Mouse (Mus musculus) heart, adult 9 months (tissue): ENCODE measurements around the gene Gdpd2.
A peak's percentile ranks its signal among the peaks of the same experiment; 100 is the strongest.

Experiments
- DNase-seq, 2 experiments: peaks; one replicate each; pipeline ENCODE4 v3.0.0; 2022; ENCODE audit warnings: low spot score in 2 of 2

Gdpd2 gene

GRCm38 (mm10) chrX:100729665-100730188 lies at the start of gene Gdpd2:
TSS of gene Gdpd2 (plus strand) at chrX:100729873.
- peak in 1 of 2 experiments; percentile 7 for DNase-seq

DNA sequence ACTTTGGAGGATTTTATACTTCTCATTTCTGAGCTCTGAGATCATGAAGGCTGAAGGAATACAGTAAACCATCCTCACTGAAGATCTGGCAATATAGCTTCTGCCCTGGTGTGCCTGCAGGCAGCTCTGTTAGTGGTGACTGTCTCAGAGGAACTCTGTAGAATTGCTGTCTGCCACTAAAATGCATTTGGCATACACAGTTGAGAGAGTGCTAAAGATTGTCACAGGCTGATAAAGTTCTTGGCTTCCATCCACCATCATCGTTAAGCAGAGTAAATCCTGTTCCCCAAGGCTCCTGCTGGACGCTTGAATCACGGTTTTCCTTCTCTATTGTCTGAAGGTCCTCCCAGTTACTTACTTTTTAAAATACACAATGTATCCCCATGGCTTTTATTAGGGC lies 43.1 kb upstream of the Gdpd2 start:
- DNase-seq, result no peak

- DNase-seq, result no peak
Measured at GRCm38 (mm10) chrX:100687360-100688032, 42.2 kb upstream of the Gdpd2 start.

- no peak for DNase-seq
Measured at GRCm38 (mm10) chrX:100688033-100688370, 41.7 kb upstream of the Gdpd2 start.

GRCm38 (mm10) chrX:100696776-100697175 lies 32.9 kb upstream of the Gdpd2 start:
- no peak for DNase-seq

GRCm38 (mm10) chrX:100708032-100708431 lies 21.6 kb upstream of the Gdpd2 start:
- DNase-seq, result no peak

GRCm38 (mm10) chrX:100716173-100716572 lies 13.5 kb upstream of the Gdpd2 start:
- DNase-seq, result no peak

DNA sequence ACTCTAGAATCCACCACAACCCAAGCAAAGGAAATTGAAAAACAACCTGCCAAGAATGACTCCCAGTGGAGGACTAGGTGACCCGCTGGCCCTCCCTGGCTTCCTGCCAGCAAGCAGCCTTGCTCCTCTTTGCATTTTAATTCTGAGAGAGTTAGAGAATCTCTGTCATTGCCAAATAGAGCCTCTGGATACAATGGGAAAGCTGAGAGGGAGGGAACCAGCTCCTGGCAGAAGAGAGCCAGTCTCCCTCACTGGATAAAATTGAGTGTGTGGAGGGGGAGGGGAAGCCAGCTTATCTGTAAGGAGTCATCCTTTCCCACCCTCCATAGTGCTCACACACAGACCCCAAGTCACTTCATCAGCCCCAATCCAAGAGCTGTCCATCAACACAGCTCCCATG lies 726 bp upstream of the Gdpd2 start:
- DNase-seq, result peak; percentile 25 to 38

GRCm38 (mm10) chrX:100730266-100730665 lies 593 bp downstream of the Gdpd2 start:
- no peak for DNase-seq

- DNase-seq, result no peak
Measured at GRCm38 (mm10) chrX:100734359-100734758, 4.7 kb downstream of the Gdpd2 start.

DNA sequence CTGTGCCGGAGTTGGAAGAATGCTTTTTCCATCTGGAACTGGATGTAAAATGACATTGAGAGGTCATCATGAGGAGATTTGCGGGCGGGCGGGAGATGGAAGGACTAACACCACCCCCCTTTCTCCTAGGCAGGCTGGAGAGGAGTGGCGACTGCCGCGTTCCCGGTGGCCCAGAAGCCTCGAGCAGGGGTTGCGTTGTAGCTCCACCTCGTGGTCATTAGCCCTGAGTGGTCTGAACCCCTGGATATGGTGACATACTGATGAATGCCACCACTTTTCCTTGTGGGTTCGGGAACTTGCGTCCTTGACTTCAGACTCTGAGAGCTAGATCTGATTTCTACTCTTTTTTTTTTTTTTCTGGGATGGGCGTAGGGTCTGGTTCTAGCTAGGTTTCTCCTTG lies 9.2 kb downstream of the Gdpd2 start:
- peak; percentile 33 to 36 for DNase-seq

DNA sequence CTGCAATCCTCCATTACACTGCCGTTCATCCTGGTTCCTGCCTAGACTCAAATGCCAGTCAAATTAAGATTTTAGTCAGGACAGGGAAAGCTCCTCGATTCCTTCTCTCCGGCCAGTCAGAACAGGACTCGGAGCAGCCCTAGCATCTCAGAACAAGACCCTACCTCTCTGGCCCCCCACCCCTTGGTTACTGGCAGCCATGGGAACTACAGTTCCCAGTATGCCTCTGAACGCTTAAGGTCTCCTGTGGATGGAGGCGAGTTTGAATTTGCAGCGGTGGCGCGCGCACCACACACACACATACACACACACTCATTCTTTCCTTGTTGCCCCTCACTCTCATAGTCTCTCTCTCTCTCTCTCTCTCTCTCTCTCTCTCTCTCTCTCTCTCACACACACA lies 9.8 kb downstream of the Gdpd2 start:
- no peak for DNase-seq

- peak; percentile 43 to 49 for DNase-seq
Measured at GRCm38 (mm10) chrX:100740785-100741184, 11.1 kb downstream of the Gdpd2 start.

- peak; percentile 21 to 24 for DNase-seq
Measured at GRCm38 (mm10) chrX:100741940-100742339, 12.3 kb downstream of the Gdpd2 start.

GRCm38 (mm10) chrX:100765855-100766254 lies 36.2 kb downstream of the Gdpd2 start:
- no peak for DNase-seq

- no peak for DNase-seq
Measured at GRCm38 (mm10) chrX:100767181-100767884, 37.7 kb downstream of the Gdpd2 start, which contains the start of gene Dlg3. TSS of gene Dlg3 (plus strand) at chrX:100767722.

GRCm38 (mm10) chrX:100767885-100768626 lies 38.4 kb downstream of the Gdpd2 start:
- DNase-seq, result no peak

GRCm38 (mm10) chrX:100769281-100769680 lies 39.6 kb downstream of the Gdpd2 start:
- DNase-seq, result no peak

- peak; percentile 53 to 60 for DNase-seq
Measured at GRCm38 (mm10) chrX:100774341-100774811, 44.7 kb downstream of the Gdpd2 start.

DNA sequence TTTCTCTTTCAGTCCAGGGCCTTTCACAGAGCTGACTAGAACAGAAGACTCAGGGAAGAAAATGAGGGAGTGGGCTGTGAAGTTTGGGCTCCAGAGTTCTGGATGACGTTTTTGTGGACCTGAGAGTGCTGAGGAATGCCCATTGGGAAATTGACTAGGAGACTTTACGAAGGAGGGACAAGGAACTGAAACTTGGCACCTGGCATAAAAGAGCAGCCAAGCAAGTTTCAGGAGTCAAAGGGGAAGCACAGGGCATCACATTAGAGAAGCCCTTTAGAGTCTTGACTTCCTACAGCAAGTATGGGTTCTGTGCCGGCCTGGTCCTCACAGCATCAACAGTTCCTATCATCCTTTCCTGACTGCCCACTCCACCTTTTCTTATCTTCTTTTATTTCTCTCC lies 45.7 kb downstream of the Gdpd2 start:
- DNase-seq, result no peak

DNA sequence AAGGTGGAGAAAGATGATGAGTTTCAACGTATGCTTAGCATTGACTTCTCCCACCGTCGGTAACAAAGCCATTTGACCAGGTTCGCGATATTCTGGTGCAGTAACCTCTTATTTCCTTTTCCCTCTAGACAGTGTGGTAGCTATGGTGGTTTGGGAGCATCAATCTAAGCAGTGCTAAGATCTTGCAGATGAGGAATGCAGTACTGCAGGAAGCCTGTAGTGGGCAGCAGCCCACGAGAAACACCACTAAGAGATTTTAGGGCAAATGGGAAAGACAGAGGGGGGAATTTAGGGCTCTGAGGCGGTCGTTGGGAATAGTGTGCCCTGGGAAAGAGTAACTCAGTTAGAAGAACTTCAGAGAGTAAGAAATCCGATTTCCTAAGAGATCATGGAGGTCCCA lies 46.8 kb downstream of the Gdpd2 start:
- peak; percentile 16 to 38 for DNase-seq

- peak; percentile 42 to 63 for DNase-seq
Measured at GRCm38 (mm10) chrX:100776985-100777654, 47.4 kb downstream of the Gdpd2 start.
